Mouse (Mus musculus) testis, adult 2 months (tissue): ENCODE results near the gene Gm28635. TPM values are rescaled to one million over a fixed set of nuclear protein-coding genes. Genes with fewer than 3 reads are reported as not detected.
A peak's percentile ranks its signal among the peaks of the same experiment; 100 is the strongest.

Experiments used
- H3K27ac ChIP-seq: fragments of 200-500 bp; 2 replicates; pipeline ENCODE4 v1.5.1; 2012; ENCODE audit warnings: low read depth, low read length; ENCODE audit not compliant: control insufficient read depth, insufficient read depth
- H3K27me3 ChIP-seq: fragments of 200-500 bp; 2 replicates; pipeline ENCODE4 v1.6.1; 2012; ENCODE audit warnings: mild to moderate bottlenecking, low read length, moderate library complexity; ENCODE audit not compliant: control insufficient read depth, insufficient read depth
- H3K36me3 ChIP-seq: fragments of 200-500 bp; 2 replicates; pipeline ENCODE4 v1.6.1; 2012; ENCODE audit warnings: mild to moderate bottlenecking, low read length; ENCODE audit not compliant: control insufficient read depth, insufficient read depth
- H3K4me1 ChIP-seq: fragments of 200-500 bp; 2 replicates; pipeline ENCODE4 v1.6.1; 2012; ENCODE audit warnings: low read length; ENCODE audit not compliant: control insufficient read depth, insufficient read depth
- H3K4me3 ChIP-seq: fragments of 200-500 bp; 2 replicates; pipeline ENCODE4 v1.5.1; 2012; ENCODE audit warnings: low read depth, mild to moderate bottlenecking, low read length, moderate library complexity, mixed read lengths; ENCODE audit not compliant: control insufficient read depth
- CTCF ChIP-seq: fragments of 200-500 bp; IDR thresholded peaks from 2 replicates; pipeline ENCODE4 v1.5.1; 2012; ENCODE audit warnings: low read depth, mild to moderate bottlenecking, inconsistent platforms, low read length, moderate library complexity; ENCODE audit not compliant: control insufficient read depth, insufficient read depth, insufficient replicate concordance
- POLR2A ChIP-seq: fragments of 200-500 bp; IDR thresholded peaks from 2 replicates; pipeline ENCODE4 v1.6.1; 2012; ENCODE audit warnings: low read depth, mild to moderate bottlenecking, inconsistent platforms, low read length, moderate library complexity; ENCODE audit not compliant: control insufficient read depth
- polyA plus RNA-seq: library from polyadenylated mRNA; depleted of rRNA; stranded (reverse); fragments of >200 nt; gene quantifications from 2 replicates; pipeline ENCODE4 v1.2.3, GENCODE M21; 2012

The Gm28635 gene
- polyA plus RNA-seq, 1 experiment, result not detected

- no peak overlapping the region for H3K27ac ChIP-seq
- TF ChIP-seq POLR2A, result no peak
These were observed 50.8 kb downstream of the Gm28635 start for GRCm38 (mm10) chr2:84627036-84627435.

GRCm38 (mm10) chr2:84626366-84626975, 51.4 kb downstream of the Gm28635 start:
- Histone ChIP-seq H3K27me3 (no peaks in the 10 kb centered on the region), H3K36me3 (no peaks in the 10 kb centered on the region; the same call in 1 of the 2 replicates), H3K4me1 (peaks cover 3% of the 10 kb centered on the region), H3K4me3 (no peak overlapping the region), H3K27ac (peak overlapping the region; percentile 29; the same call in 1 of the 2 replicates)
- TF ChIP-seq CTCF (no peak), POLR2A (no peak)

More at GRCm38 (mm10) chr2:84627036-84627435, 50.8 kb downstream of the Gm28635 start:
- no peak overlapping the region for H3K4me3 ChIP-seq
- no peaks in the 10 kb centered on the region for H3K27me3 ChIP-seq
- no peaks in the 10 kb centered on the region; the same call in 1 of the 2 replicates for H3K36me3 ChIP-seq
- H3K4me1 ChIP-seq, result peaks cover 3% of the 10 kb centered on the region

DNA sequence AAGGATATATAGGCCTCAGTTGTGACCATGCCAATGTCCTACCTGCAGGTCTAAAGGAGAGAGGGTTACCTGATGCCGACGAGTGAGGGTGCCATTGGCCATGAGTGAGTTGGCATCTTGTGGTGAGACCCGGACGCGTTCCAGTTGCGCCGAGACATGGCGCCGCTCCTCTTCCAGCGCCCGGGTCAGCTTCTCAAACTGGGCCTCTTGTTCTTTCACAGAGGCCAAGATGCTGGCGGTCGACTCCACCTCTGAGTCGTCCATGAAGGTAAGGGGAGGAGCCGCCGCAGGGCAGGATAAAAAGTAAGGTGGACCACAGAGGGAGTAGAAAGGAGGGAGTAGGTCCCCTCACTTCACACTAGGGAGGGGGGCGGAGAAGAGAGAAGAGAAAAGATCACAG, 53.6 kb downstream of the Gm28635 start:
- H3K36me3 ChIP-seq, result peaks cover 2% of the 10 kb centered on the region
- H3K27ac ChIP-seq, result peak overlapping the region; percentile 23
- peaks cover 3% of the 10 kb centered on the region for H3K4me1 ChIP-seq
- TF ChIP-seq CTCF (no peak), POLR2A (no peak)
- no peaks in the 10 kb centered on the region for H3K27me3 ChIP-seq
- H3K4me3 ChIP-seq, result no peak overlapping the region

DNA sequence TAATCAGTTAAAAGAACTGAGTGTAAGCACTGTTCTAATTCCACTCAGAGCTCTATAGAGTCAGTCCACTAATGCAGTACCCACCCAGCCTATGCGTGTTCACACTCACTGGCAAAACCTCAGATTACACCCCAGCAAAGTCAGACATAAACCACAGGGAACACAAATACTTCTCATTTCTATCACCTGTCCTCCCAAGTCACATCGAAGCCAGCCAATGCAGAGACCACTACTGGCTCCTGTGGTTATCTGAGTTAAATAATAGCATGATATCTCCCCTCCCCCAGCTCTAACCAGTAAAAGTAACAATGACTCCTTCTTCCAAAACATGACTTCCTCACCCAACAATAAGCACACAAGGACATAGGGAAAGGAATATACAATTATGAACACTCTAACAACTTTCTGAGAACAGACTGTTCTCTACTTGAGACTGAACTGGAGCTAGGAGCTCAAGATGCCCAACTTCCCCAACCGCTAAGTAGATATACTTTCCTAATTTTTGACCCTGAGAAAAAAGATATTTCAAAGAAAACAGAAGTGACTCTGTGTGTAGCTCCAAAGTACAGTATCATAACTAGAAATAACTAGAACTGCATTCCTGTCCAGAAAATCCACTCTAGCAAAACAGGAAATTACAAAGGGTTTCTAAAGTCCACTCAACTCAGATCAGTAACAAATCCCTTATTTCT, 54.3 kb downstream of the Gm28635 start:
- peak overlapping the region; percentile 58; the same call in 1 of the 2 replicates for H3K27ac ChIP-seq
- H3K27me3 ChIP-seq, result no peaks in the 10 kb centered on the region
- H3K4me3 ChIP-seq, result no peak overlapping the region
- peaks cover 3% of the 10 kb centered on the region for H3K4me1 ChIP-seq
- peaks cover 3% of the 10 kb centered on the region for H3K36me3 ChIP-seq
- no peak for TF ChIP-seq CTCF

- no peak for TF ChIP-seq CTCF
- no peak for TF ChIP-seq POLR2A
- Histone ChIP-seq H3K27ac (peak overlapping the region; percentile 67), H3K4me3 (no peak overlapping the region), H3K4me1 (peaks cover 3% of the 10 kb centered on the region), H3K27me3 (no peaks in the 10 kb centered on the region), H3K36me3 (peaks cover 3% of the 10 kb centered on the region)
These were observed 55.2 kb downstream of the Gm28635 start for GRCm38 (mm10) chr2:84622668-84623067.

GRCm38 (mm10) chr2:84619646-84620340, 58.0 kb downstream of the Gm28635 start:
- Histone ChIP-seq H3K27ac (no peak overlapping the region), H3K4me1 (peaks cover 3% of the 10 kb centered on the region), H3K36me3 (peaks cover 5% of the 10 kb centered on the region), H3K27me3 (no peaks in the 10 kb centered on the region), H3K4me3 (no peak overlapping the region)
- TF ChIP-seq CTCF (no peak), POLR2A (no peak)

GRCm38 (mm10) chr2:84618914-84619313, 58.9 kb downstream of the Gm28635 start:
- Histone ChIP-seq H3K4me3 (no peak overlapping the region), H3K4me1 (no peaks in the 10 kb centered on the region), H3K27me3 (no peaks in the 10 kb centered on the region), H3K36me3 (peaks cover 7% of the 10 kb centered on the region), H3K27ac (peak overlapping the region; percentile 53)
- TF ChIP-seq CTCF (no peak), POLR2A (no peak)
